Mouse (Mus musculus) layer of hippocampus, postnatal 10 days (tissue): ENCODE measurements around the gene Miip. TPM values are rescaled to one million over a fixed set of nuclear protein-coding genes. Genes with fewer than 3 reads are reported as not detected.

Experiments used
- DNase-seq, 2 experiments: peaks; one replicate each; pipeline ENCODE4 v3.0.0; 2021; ENCODE audit warnings: low spot score in 2 of 2
- long read RNA-seq: library from polyadenylated mRNA; stranded (forward); transcript quantifications from one replicate; pipeline ENCODE4 v2.0.0, GENCODE M21; 2023
- total RNA-seq, 2 experiments: library from RNA; stranded (reverse); gene quantifications; 2 replicates each; pipeline ENCODE4 v1.2.3; 2021

Miip gene
- total RNA-seq = 10 to 100 TPM; 20.3 to 25.1 TPM
- long read RNA-seq, transcript Miip-205 (9 exons, 1,909 nt) = major isoform, 6 of 30 reads
- long read RNA-seq, transcript Miip-201 (10 exons, 1,813 nt) = major isoform, 6 of 30 reads
- long read RNA-seq, partial matches to known transcripts = 2 of 30 reads
- long read RNA-seq, other reads (novel, unspliced or antisense) = 15 of 30 reads

GRCm38 (mm10) chr4:147868450-147869031 lies at the start of gene Miip, which contains the start of gene Fv1:
Gene Miip (minus strand): TSS chr4:147868816.
Gene Fv1 (plus strand): TSS chr4:147868979.
- peak; percentile 85 to 90 for DNase-seq

DNA sequence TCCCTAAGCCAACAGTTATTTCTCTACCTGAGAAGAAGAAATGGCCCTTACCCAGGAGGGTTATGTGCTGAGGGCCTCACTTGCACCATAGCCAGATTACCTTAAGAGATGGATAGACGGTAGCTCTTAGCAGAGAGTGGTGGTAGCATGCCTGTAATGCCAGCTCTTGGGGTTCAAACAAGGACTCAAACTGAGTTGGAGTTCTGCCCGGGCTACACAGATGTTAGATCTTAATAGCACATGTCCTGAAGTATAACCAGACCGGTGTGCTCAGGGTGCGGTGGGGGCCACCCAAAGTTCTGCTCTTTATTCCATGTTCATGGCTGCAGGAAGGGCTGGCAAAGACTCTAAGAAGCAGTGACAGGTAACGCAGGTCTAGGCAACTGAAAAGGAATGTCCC lies 40.9 kb upstream of the Miip start:
- DNase-seq = no peak

GRCm38 (mm10) chr4:147906230-147906629 lies 37.6 kb upstream of the Miip start:
- DNase-seq = no peak

DNA sequence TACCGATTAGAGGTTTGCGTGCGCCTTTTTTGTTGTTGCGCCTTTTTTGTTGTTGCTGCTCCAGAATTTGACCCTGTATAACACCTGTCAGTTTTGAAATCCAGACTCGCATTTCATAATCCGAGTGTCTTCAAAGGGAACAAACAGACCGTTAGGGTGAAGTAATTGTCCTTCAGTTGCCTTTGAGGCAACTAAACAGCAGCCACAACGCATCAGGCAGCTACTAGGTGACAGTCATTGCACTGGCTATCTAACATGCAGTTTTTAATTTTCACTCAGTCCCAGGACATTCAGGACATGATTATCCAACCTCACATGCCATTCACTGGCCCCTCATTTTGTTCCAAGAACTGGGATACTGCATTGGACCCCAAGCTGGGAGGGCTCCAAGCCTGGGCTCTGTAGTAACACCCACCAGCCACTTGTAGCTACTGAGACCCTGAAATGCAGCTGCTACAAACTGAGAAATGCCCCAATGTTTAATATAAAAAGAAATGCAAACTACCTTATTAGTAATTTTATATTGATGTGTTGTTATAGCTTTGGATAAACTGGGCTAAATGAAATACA lies 36.6 kb upstream of the Miip start:
- peak in 1 of 2 experiments; percentile 48 for DNase-seq

DNA sequence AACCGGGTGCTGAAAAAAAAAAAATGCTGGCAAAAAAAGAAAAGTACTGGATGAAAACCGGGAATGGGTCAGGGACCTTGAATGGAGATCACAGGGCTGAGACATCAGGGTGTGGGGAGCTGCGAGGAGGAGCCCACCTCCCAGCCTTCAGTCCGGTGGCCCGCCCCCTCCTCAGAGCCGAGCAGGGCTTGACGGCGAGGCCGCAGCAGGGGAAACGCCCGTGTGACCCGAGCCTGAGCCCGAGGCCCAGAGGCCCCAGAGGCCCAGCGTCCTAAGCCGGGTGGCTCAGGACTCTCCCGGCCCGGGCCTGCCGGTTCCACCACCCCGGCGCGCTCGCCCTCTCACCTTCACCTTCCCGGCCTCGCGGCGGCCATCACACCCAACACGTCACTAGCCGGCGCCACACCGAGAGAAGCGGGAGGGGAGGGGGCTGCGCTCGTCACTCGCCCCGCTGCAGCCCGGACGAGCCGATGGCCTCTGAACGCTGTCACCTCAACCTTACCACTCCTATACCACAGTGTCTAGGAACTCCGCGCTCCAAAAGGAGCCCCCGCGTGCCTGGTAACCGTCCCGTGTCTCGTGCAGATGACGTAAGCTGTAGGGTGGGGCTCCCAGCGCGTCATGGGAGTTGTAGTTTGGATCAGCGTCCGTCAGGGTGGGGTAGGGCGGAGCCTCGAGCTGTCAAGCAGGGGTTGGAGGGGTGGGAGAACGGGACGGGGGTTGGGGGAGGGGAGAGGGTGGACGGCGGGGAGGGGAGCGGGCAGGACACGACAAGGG lies 35.9 kb upstream of the Miip start, which contains the start of gene Mfn2:
Gene Mfn2 (minus strand): TSS at position 392 of the 777 bp plus-strand sequence.
- DNase-seq = peak; percentile 90 to 91

- DNase-seq = no peak
Observed at GRCm38 (mm10) chr4:147903601-147904000, 35.0 kb upstream of the Miip start.

GRCm38 (mm10) chr4:147902906-147903500 lies 34.4 kb upstream of the Miip start:
- no peak for DNase-seq

- no peak for DNase-seq
Observed at GRCm38 (mm10) chr4:147900452-147900851, 31.8 kb upstream of the Miip start.

GRCm38 (mm10) chr4:147897348-147897747 lies 28.7 kb upstream of the Miip start:
- DNase-seq = no peak

- DNase-seq = no peak
Observed at GRCm38 (mm10) chr4:147896411-147896810, 27.8 kb upstream of the Miip start.

DNA sequence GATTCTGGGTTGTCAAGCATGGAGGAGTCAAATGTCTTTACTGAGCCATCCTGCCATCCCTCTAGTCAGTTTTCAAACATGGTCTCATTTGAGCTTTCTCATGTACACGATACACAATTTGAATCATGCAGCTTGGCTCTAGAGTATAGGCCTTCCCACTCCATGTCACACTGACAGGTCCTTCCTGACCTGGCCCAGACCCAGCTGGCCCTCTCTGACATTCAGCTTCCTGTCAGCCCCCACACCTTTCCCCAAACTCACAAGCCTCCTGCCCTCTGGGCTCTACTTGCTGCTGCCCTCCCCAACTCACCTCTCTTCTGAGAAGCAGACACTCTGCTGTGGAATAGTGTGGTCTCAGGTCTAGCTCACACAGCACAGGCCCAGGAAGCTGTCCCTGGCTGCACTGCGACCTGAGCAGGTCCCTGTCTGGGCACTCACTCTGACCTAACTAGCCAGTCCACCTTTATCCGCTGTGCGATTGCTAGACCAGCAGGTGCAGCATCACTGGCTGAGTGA lies 27.3 kb upstream of the Miip start:
- DNase-seq = no peak

DNA sequence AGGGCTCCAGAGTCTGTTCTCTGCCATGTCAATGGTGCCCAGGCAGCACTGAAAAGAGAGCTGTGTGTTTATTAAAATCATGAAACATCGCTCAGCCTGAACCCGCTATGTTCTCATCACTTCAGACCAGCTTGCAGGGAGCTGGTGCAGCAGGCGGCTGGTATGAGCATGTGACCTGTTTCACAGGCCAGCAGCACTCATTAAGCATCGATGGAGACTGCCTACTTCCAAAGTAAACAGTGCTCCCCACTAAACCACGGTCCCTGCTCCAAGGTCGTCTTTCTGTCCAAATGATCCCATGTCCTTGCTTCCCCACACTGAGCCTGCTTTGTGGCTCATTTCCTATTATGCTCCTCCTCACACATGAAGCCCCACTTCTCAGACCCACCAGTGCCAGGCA lies 21.7 kb upstream of the Miip start:
- no peak for DNase-seq

DNA sequence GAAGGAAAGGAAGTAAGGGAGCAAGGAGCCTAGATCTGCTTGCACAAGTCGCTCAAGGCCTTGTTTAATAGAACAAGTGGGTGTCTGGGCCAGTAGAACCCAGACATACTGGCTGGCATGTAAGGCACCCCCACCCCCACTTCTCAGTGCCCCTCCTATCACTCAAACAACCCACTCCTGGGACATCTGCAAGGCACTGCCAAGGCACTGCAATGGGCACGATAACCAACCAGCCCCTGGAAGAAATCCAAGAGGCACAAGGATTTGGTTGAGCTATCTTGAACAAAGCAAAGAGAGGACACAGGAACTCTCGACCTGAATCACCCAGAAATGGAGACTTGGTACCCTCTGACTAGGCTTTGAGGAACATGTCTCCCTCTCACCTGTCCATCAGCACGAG lies 19.6 kb upstream of the Miip start:
- no peak for DNase-seq

DNA sequence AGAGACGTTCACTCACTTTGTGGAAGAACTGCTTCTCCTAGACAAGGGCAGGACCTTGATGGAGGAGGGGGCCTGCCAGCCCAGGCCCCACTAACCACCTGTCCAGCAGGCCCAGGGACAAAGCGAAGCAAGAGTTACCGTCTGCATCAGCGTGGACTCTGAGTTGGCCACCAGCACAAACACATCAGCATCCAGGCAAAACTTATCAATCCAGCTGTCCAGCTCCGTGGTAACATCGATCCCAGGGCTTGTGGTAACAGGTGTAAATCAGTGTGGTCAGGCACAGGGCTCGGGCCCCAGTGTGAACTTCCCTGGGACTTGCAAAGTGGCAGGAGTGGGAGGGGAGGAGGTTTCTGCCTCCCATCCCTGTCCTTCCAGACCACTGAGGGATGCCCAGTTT lies 18.7 kb upstream of the Miip start:
- no peak for DNase-seq

- DNase-seq = no peak
Observed at GRCm38 (mm10) chr4:147886158-147886557, 17.5 kb upstream of the Miip start.

DNA sequence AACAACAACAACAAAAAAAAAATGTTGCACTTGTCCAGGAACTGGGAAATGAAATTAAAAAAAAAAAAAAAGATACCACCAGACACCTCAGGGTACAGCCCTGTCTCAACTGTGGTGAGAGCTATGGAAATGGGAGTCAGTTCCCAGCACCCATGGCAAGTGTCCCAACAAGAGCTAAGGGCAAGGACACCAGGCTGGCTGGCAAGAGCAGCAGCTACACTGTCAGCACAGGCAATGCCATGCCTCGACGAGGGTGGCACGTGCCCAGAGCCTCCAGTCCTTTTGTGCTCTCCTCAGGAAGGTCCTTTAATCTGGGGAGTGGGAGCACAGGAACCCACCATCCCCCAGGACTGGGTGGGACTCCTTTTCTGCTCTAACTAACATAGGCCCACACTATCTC lies 15.5 kb upstream of the Miip start:
- DNase-seq = no peak

DNA sequence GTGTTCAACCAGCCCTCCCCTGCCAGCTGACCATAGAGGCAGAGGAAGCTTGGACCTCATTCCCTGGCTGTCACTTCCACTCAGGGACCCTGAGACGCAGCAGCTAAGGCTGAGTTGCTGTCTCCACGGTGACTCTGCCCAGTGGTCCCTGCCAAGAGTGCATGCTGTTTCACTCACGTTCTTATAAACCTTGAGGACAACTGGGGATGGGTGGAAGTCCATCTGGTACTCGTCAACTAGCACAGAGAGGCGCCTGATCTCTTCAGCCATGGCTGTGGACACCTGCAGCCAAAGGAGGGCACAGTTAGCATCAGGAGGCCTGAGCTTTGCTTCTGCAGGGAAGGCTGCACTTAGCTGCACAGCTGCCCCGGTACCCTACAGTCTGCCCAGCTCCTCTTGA lies 14.4 kb upstream of the Miip start:
- no peak for DNase-seq

DNA sequence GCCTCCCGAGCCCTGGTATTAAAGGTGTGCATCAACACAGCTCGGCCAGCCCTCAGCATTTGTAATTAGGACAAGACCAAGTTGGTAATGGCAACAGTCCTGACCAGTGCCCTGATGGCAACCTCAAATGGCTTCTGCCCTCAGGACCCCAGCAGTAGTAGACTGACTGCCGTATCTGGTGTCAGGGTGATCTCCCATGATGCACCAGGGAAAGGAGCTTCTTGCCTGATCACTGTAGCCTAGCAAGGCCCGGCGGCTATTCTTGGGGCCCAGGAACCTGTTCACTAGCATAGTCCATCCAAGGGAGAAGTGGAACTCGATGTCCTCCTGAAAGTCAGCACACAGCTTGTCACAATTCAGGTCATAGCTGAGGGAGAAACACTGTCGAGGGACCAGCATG lies 13.2 kb upstream of the Miip start:
- no peak for DNase-seq

- DNase-seq = no peak
Observed at GRCm38 (mm10) chr4:147879865-147880264, 11.2 kb upstream of the Miip start.

GRCm38 (mm10) chr4:147879456-147879855 lies 10.8 kb upstream of the Miip start:
- DNase-seq = no peak

DNA sequence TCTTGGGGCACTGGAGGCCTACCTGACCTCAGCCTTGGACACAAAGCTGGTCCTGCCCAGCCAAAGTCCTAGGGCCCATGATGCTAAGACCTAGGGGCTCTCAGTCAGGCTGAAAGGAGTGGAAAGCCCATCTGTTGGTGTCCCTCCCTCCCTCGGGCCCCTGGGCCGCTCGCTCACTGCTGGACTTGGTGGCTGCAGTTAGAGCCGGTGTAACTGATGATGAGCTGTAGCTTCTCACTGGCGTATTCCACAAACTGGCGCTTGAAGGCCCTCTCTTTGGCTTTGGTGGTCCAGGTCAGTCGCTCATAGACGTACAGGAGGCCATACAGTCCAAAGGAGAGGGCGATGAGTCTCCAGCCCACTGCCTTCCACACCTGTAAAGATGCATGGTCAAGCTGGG lies 9.9 kb upstream of the Miip start:
- DNase-seq = no peak
